Mouse (Mus musculus) left cerebral cortex, postnatal 36 days (tissue): ENCODE data around the gene Cr1l. TPM values are rescaled to one million over a fixed set of nuclear protein-coding genes. Genes with fewer than 3 reads are reported as not detected.
A peak's percentile ranks its signal among the peaks of the same experiment; 100 is the strongest.

ENCODE experiments used
- DNase-seq, 2 experiments: peaks; one replicate each; pipeline ENCODE4 v3.0.0; 2021 to 2022; ENCODE audit warnings: low spot score in 2 of 2, mixed read lengths in 1 of 2
- intact Hi-C: fragments of 180-260 bp; cut with DNase I; formaldehyde crosslinking; loops from one replicate; pipeline ENCODE4 v1.15.1; 2025
- total RNA-seq, 2 experiments: library from RNA; stranded (reverse); gene quantifications; 2 replicates each; pipeline ENCODE4 v1.2.3; 2021

The Cr1l gene
- 10 to 100 TPM; 28.6 to 38.7 TPM for total RNA-seq

- DNase-seq: peak; percentile 89
- intact Hi-C loops: no loop called here
Measured at GRCm38 (mm10) chr1:195130953-195131674, at the start of gene Cr1l. Cr1l (minus strand) TSS chr1:195131586.

GRCm38 (mm10) chr1:195175980-195176931 is 44.9 kb upstream of the Cr1l start, which contains the start of gene Cr2:
Cr2 (minus strand) TSS chr1:195176716.
- intact Hi-C loops: no loop called here
- DNase-seq: peak; percentile 29 to 41

- no peak for DNase-seq
- intact Hi-C loops: no loop called here
Measured at GRCm38 (mm10) chr1:195164996-195165755, 33.8 kb upstream of the Cr1l start.

- no peak for DNase-seq
- intact Hi-C loops: no loop called here
Measured at GRCm38 (mm10) chr1:195132070-195132469, 684 bp upstream of the Cr1l start.

GRCm38 (mm10) chr1:195131675-195132015 is 259 bp upstream of the Cr1l start:
- intact Hi-C loops: no loop called here

GRCm38 (mm10) chr1:195130479-195130878 is 907 bp downstream of the Cr1l start:
- intact Hi-C loops: no loop called here
- no peak for DNase-seq

More at GRCm38 (mm10) chr1:195131675-195132015, 259 bp upstream of the Cr1l start:
- no peak for DNase-seq

- intact Hi-C loops: no loop called here
- no peak for DNase-seq
Measured at GRCm38 (mm10) chr1:195129867-195130266, 1.5 kb downstream of the Cr1l start.

- DNase-seq: no peak
- intact Hi-C loops: no loop called here
Measured at GRCm38 (mm10) chr1:195114414-195114813, 17.0 kb downstream of the Cr1l start.

GRCm38 (mm10) chr1:195113621-195114020 is 17.8 kb downstream of the Cr1l start:
- intact Hi-C loops: no loop called here
- no peak for DNase-seq

GRCm38 (mm10) chr1:195100693-195101092 is 30.7 kb downstream of the Cr1l start:
- intact Hi-C loops: no loop called here
- no peak for DNase-seq

- intact Hi-C loops: no loop called here
- no peak for DNase-seq
Measured at GRCm38 (mm10) chr1:195098004-195098403, 33.4 kb downstream of the Cr1l start.

- intact Hi-C loops: no loop called here
- no peak for DNase-seq
Measured at GRCm38 (mm10) chr1:195092220-195092720, 39.1 kb downstream of the Cr1l start, which contains the start of gene Cd46. Cd46 (minus strand) TSS chr1:195092249.

- no peak for DNase-seq
- intact Hi-C loops: no loop called here
Measured at GRCm38 (mm10) chr1:195091699-195092219, 39.6 kb downstream of the Cr1l start.

- no peak for DNase-seq
- intact Hi-C loops: no loop called here
Measured at GRCm38 (mm10) chr1:195082142-195082541, 49.2 kb downstream of the Cr1l start.

Other genes with a start within 250 kb of the Cr1l start
- 10 to 100 TPM; 52.1 to 77.5 TPM for gene Cd34, start 192.8 kb downstream of the Cr1l start, total RNA-seq
- gene Cd46, start 39.3 kb downstream of the Cr1l start, total RNA-seq: 1 to 10 TPM; 3.5 to 6.0 TPM
- under 1 TPM in 1 of 2 experiments, not detected in 1; 0.79 TPM for gene Cr2, start 45.1 kb upstream of the Cr1l start, total RNA-seq